Mouse (Mus musculus) CD8-positive naive resting alpha-beta T cell, adult 57 days (primary cell): ENCODE measurements around the gene Fam229a. TPM values are rescaled to one million over a fixed set of nuclear protein-coding genes. Genes with fewer than 3 reads are reported as not detected.

ENCODE experiments used
- total RNA-seq: library from RNA; stranded (reverse); gene quantifications from one replicate; pipeline ENCODE4 v1.2.4, GENCODE M21; 2023

Fam229a gene
- 3.3 TPM for total RNA-seq

DNA sequence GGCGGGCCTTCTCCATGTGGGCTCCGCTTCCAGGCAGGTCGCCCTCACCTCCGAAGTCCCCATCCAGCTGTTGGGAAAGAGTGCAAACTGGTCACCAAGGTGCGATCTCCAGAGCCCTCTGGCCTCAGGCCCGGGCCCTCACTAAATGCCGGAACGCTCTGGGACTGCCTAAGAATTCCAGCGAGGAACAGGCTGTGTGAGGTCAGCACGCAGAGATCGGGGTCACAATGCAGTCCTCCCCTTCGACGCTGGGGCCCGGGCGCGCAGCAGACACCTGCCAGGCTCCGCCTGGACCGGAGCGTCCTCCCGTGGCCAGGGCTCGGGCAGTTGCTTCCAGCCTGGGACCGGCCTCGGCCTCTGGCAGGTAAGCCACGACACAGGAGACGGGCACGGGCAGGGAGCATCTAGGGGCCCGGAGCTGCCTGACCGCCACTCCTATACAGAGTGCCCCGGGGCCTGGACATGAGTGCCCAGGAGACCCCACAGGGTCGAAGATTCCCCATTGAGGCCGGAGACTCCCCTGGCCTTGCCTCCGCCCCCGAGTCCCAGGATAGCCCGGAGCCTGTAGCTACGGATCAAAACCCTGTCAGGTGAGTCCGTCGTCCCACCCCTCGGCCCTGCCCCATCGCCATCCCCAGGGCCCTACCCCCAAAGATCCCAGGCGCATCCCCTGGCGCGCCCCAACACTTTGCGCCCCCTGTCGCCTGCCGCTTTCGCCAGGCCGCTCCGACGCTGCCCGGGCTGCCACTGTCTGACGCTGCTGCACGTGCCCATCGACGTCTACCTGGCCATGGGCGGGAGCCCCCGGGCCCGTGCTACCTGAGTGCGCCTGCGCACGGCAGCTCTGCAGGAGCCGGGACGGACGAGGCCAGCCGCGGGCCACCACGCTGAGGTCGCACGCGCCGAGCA lies at the start of gene Fam229a, which contains the start of gene Tssk3:
Gene Fam229a (plus strand): TSS at position 219 of the 909 bp plus-strand sequence.
Gene Tssk3 (minus strand): TSS at position 51 of the 909 bp plus-strand sequence.

DNA sequence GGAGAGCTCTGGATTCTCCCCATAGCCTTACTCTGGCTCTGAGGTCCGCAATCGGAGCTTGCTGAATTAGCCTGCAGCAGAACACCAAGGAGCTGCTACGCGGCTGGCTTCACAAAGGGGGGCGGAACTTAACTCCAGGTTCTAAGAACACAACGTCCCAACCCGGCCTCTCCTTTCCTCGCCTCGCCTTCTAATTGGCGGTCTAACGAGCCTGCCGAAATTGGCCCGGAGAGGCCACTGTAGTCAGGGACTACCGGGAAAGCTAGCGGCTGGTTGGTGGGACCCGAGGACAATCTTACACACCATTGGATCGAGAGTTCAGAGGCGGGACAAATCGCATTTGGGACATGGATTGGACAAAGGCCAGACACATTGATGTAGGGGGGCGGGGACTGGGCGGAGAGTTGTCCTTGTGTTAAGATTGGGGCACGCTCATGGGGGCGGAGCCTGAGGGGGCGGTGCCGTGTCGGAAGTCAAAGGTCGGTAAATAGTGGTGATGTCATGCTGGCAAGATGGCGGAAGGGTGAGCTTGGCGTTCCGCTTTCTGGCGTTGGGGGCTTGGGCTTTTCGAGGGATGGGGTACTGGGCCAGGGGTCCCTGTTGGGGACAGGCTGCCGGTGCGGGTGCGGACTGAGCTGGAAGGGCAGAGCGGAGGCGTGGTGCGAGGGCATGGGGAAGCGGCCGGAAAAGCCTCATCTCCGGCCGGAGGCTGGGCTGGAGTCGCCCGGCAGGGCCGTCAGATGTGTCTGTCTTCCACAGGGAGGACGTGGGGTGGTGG lies 29.6 kb upstream of the Fam229a start, which contains the start of gene Bsdc1:
Gene Bsdc1 (plus strand): TSS at position 399 of the 778 bp plus-strand sequence.

DNA sequence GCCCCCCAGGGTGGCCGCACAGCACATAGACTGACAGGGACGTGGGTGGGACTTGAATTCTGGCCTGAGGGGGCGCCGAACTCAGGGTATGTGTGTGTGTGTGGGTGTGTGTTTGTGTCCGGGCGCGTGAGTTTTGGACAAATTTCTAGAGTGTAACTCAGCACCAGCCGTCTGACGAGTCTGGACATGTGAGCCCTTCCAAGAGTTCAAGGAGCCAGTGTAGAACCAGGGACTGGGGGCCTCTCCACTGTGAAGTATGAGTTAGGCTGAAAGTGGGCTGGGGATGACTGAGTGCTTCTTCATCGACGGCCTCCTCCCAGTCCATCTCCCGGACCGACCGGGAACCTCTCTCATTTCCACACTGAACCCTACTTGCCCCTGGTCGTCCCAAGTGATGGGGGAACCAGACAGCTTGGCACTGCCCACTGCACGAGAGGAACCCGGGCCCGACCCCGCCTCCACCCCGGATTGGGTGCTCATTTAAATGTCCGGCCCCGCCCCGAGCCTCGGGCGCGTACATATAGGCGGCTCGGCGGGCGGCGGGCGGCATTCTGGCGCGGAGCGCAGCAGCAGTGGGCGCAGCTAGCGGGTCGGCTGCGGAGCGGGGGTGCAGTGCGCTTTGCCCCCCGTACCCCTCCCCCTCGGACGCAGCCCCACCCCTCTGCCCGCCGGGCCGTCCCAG lies 22.2 kb downstream of the Fam229a start, which contains the start of gene Marcksl1:
Gene Marcksl1 (plus strand): TSS at position 496 of the 682 bp plus-strand sequence.

Other genes starting within 250 kb of the Fam229a start
- gene C77080, start 229.8 kb upstream of the Fam229a start, total RNA-seq, result 0.18 TPM
- gene Sync, start 203.6 kb upstream of the Fam229a start, total RNA-seq, result not detected
- gene Rbbp4, start 155.8 kb upstream of the Fam229a start, total RNA-seq, result 144 TPM
- 37.8 TPM for gene Zbtb8os, start 155.5 kb upstream of the Fam229a start, total RNA-seq
- gene Zbtb8a, start 113.1 kb upstream of the Fam229a start, total RNA-seq, result 5.4 TPM
- gene Zbtb8b, start 50.3 kb upstream of the Fam229a start, total RNA-seq, result not detected
- gene Bsdc1, start 29.6 kb upstream of the Fam229a start, total RNA-seq, result 107 TPM
- not detected for gene Tssk3, start 168 bp upstream of the Fam229a start, total RNA-seq
- gene Marcksl1, start 22.4 kb downstream of the Fam229a start, total RNA-seq, result 11.4 TPM
- gene Hdac1, start 51.5 kb downstream of the Fam229a start, total RNA-seq, result 118 TPM
- 906 TPM for gene Lck, start 82.5 kb downstream of the Fam229a start, total RNA-seq
- not detected for gene Fam167b, start 87.4 kb downstream of the Fam229a start, total RNA-seq
- gene Eif3i, start 109.5 kb downstream of the Fam229a start, total RNA-seq, result 175 TPM
- gene Tmem234, start 109.5 kb downstream of the Fam229a start, total RNA-seq, result 118 TPM
- gene Dcdc2b, start 123.1 kb downstream of the Fam229a start, total RNA-seq, result 4.2 TPM
- gene Iqcc, start 127.9 kb downstream of the Fam229a start, total RNA-seq, result 21.0 TPM
- gene Ccdc28b, start 132.8 kb downstream of the Fam229a start, total RNA-seq, result 10.4 TPM
- gene Txlna, start 149.9 kb downstream of the Fam229a start, total RNA-seq, result 79.9 TPM
- 32.0 TPM for gene Kpna6, start 181.6 kb downstream of the Fam229a start, total RNA-seq
- gene Tmem39b, start 205.6 kb downstream of the Fam229a start, total RNA-seq, result 7.5 TPM